Mouse (Mus musculus) neural tube, embryonic 11.5 days (tissue): Measurements from ENCODE around the gene Def6. TPM values are rescaled to one million over a fixed set of nuclear protein-coding genes. Genes with fewer than 3 reads are reported as not detected.

Experiments used
- ATAC-seq: fragments of 200-750 bp; cut with Nextera tagmentation; 2 replicates; pipeline ENCODE4 v1.8.0; 2017; ENCODE audit warnings: moderate number of reproducible peaks, mild to moderate bottlenecking, moderate TSS enrichment, moderate library complexity; ENCODE audit not compliant: insufficient read depth, low FRiP score, low TSS enrichment
- DNase-seq: peaks from one replicate; pipeline ENCODE4 v3.0.0-alpha.2; 2015; ENCODE audit warnings: low spot score
- H3K27ac ChIP-seq: fragments of 300-500 bp; sonication (generic); 2 replicates; pipeline ENCODE4 v1.5.1; 2014; ENCODE audit warnings: low read depth, mild to moderate bottlenecking, low read length
- H3K27me3 ChIP-seq: fragments of 300-500 bp; sonication (generic); 2 replicates; pipeline ENCODE4 v1.6.1; 2014; ENCODE audit warnings: mild to moderate bottlenecking, low read length, mixed read lengths; ENCODE audit not compliant: control insufficient read depth, insufficient read depth
- H3K36me3 ChIP-seq: fragments of 300-500 bp; sonication (generic); 2 replicates; pipeline ENCODE4 v1.6.1; 2014; ENCODE audit warnings: mild to moderate bottlenecking, low read length, moderate library complexity, mixed read lengths; ENCODE audit not compliant: control insufficient read depth, insufficient read depth
- H3K4me1 ChIP-seq: fragments of 300-500 bp; sonication (generic); 2 replicates; pipeline ENCODE4 v1.6.1; 2014; ENCODE audit warnings: low read length, mixed read lengths; ENCODE audit not compliant: control insufficient read depth, insufficient read depth
- H3K4me2 ChIP-seq: fragments of 300-500 bp; sonication (generic); 2 replicates; pipeline ENCODE4 v1.6.1; 2014; ENCODE audit warnings: low read depth, mild to moderate bottlenecking, moderate library complexity
- H3K4me3 ChIP-seq: fragments of 300-500 bp; sonication (generic); 2 replicates; pipeline ENCODE4 v1.5.1; 2014; ENCODE audit warnings: low read depth, low read length
- H3K9ac ChIP-seq: fragments of 300-500 bp; sonication (generic); 2 replicates; pipeline ENCODE4 v1.6.1; 2014; ENCODE audit warnings: mild to moderate bottlenecking, low read length
- H3K9me3 ChIP-seq: fragments of 300-500 bp; sonication (generic); 2 replicates; pipeline ENCODE4 v1.6.1; 2016; ENCODE audit warnings: low read length; ENCODE audit not compliant: control insufficient read depth
- WGBS: fragments of 180-500 bp; shearing (Covaris S2); extraction: QIAGEN DNeasy Blood & Tissue Kit; methylation state at CpG from one replicate; pipeline ENCODE4 v1.1.7; 2014; 5-methylcytosine and 5-hydroxymethylcytosine counted together
- polyA plus RNA-seq: library from polyadenylated mRNA; unstranded; fragments of >200 nt; fragmentation: Nextera tagmentation; extraction: Ambion mirVana; gene quantifications from 2 replicates; pipeline ENCODE4 v1.2.1, GENCODE M21; 2014

The Def6 gene
- polyA plus RNA-seq, 1 experiment from 2014 or later: 2.7 TPM

DNA sequence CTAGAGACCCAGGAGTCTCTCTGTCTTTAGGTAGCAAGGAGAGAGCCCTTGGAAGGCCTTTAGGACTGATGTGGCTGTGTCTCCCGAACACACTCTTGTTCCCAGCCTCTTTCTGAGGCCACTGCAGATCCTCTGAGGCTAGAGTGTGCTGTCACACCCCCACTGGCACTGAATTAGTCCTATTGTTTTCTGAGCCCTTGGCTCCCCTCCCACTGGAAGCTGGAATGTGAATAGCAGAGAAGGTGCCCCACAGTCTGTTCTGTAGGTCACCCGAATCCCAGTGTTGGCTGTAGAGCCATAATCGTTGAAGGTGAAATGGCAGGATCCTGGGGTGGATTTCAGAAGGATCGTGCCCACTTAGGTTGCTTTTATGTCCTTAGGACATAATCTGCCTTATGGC, 27.2 kb upstream of the Def6 start:
- peaks cover 17% of the 10 kb centered on the region for H3K4me1 ChIP-seq
- no peak overlapping the region for H3K4me3 ChIP-seq
- no peaks in the 10 kb centered on the region for H3K27me3 ChIP-seq
- no peak overlapping the region for H3K27ac ChIP-seq
- no peak overlapping the region for H3K4me2 ChIP-seq
- no peak overlapping the region; the same call in 1 of the 2 replicates for H3K9ac ChIP-seq
- WGBS: 50% methylated on average over 4 of the region's 4 CpGs
- H3K9me3 ChIP-seq: no peaks in the 10 kb centered on the region
- ATAC-seq (no peak), DNase-seq (no peak)
- H3K36me3 ChIP-seq: no peaks in the 10 kb centered on the region

DNA sequence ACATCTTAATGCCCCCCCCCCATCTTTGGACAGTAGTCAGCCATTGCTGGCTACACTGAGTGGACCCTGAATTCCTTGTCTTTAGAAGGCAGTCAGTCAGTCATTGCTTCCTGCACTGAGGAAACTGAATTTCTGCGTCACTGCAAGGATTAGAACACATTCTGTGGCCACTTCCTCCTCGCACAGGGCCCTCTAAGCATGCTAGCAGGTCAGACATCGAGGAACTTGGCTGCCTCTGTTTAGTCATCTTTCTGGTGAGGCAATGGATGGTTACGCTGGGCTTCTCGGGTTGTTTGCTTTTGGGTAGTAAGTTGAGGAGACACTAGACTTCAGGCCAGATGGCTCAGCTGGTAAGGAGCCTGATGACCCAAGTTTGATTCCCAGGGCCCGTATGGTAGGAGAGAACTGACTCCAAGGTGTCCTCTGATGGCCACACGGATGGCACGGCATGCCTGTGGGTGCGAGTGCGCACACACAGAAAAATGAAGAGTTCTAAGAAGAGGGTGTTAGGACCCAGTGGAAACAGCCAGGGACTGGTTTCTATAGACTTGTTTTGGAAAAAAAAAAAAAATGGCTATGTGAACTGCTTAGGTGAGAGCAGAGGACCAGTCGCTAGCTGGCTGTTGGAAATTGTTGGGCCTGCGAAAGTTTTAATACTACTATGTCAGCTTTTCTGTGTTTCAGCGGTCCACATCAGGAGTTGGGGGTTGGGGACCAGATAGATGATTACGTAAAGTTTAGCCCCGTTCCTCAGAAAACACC, 26.6 kb upstream of the Def6 start:
- Histone ChIP-seq H3K9me3 (no peaks in the 10 kb centered on the region), H3K27ac (no peak overlapping the region), H3K4me1 (peaks cover 17% of the 10 kb centered on the region), H3K9ac (no peak overlapping the region), H3K36me3 (no peaks in the 10 kb centered on the region), H3K4me3 (no peak overlapping the region), H3K4me2 (no peak overlapping the region), H3K27me3 (no peaks in the 10 kb centered on the region)
- DNase-seq (no peak), ATAC-seq (no peak)
- WGBS: 85% methylated on average over 15 of the region's 15 CpGs

DNA sequence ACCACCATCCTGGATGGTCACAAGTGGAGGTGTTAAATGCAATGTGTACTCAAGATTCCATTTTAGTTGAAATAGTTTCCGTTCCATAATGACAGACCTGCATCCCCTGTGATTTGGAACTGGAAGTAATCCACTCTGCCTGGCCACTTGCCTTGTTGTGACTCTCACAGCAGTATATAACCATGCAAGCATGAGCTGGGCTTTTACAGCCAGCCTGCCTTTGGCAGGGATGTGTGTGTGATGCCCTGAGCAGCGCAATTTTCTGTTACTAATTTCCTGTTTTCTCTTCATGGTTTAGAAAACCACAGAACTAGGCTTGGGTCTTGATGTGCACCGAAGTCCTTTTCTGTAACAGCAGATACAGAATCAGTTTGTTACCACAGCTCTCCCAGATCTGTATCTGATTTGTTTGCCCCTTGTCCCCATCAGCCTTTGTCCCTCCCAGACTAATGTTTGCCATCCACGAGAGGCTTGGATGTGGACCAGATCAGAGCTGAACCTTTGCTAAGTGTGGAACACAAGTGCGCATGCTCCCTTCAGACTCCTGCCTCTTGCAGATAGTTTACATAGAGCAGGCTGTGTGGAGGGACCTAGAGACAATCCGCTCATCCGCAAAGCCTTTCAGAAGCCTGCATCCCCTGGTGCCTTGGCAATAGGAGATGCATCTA, 22.5 kb upstream of the Def6 start:
- ATAC-seq: no peak
- no peaks in the 10 kb centered on the region for H3K27me3 ChIP-seq
- H3K9ac ChIP-seq: no peak overlapping the region
- no peak overlapping the region for H3K4me3 ChIP-seq
- 92% methylated on average over 7 of the region's 7 CpGs for WGBS
- no peaks in the 10 kb centered on the region for H3K4me1 ChIP-seq
- no peak overlapping the region for H3K27ac ChIP-seq
- no peak for DNase-seq
- no peaks in the 10 kb centered on the region for H3K9me3 ChIP-seq
- peaks cover 4% of the 10 kb centered on the region; the same call in 1 of the 2 replicates for H3K36me3 ChIP-seq
- no peak overlapping the region for H3K4me2 ChIP-seq

DNA sequence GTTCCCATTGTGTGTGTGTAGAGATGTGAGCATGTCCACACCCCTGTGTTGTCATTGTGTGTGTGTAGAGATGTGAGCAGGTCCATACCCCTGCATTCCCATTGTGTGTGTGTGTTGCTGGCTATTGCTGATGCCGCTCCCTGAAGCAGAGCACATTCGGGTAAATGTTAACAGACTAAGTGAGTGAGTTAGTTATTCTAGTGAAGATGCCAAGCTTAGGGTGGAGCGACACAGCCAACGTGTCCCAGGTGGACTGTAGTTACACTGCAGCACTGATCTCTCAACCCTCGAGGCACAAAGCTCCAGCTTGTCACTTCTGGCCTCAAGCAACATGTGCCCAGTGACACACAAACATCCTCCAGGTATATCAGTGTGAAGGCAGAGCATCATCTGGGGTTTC, 19.3 kb upstream of the Def6 start:
- no peak overlapping the region for H3K4me3 ChIP-seq
- ATAC-seq: no peak
- H3K9ac ChIP-seq: no peak overlapping the region
- no peaks in the 10 kb centered on the region for H3K27me3 ChIP-seq
- peaks cover 6% of the 10 kb centered on the region for H3K36me3 ChIP-seq
- no peak overlapping the region for H3K4me2 ChIP-seq
- H3K27ac ChIP-seq: no peak overlapping the region
- no peaks in the 10 kb centered on the region for H3K9me3 ChIP-seq
- no peaks in the 10 kb centered on the region for H3K4me1 ChIP-seq
- DNase-seq: no peak
- 90% methylated on average over 5 of the region's 5 CpGs for WGBS

DNA sequence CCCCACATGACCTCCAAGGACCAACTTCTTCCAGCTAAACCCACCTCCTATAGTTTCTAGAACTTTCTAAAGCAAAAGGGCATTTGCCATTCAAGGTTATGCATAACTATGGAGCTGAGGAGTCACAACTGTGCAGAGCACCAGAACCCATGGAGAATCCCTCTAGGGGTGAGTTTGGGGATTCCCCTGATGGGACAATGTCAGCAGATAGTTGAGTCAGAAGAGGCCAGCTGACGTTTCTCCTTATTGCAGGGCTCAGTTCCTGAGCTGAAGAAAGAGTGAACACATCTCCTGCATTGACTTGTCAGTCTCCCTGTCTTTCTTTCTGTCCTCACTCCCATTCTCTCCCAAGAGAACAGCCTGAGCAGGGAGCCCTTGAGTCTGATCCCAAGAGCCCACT, 14.8 kb upstream of the Def6 start:
- Histone ChIP-seq H3K4me1 (no peaks in the 10 kb centered on the region), H3K4me2 (no peak overlapping the region), H3K9me3 (no peaks in the 10 kb centered on the region), H3K4me3 (no peak overlapping the region), H3K36me3 (peaks cover 8% of the 10 kb centered on the region), H3K27me3 (no peaks in the 10 kb centered on the region), H3K27ac (no peak overlapping the region), H3K9ac (no peak overlapping the region)
- ATAC-seq (no peak), DNase-seq (no peak)
- 61% methylated on average over 1 of the region's 1 CpGs for WGBS

DNA sequence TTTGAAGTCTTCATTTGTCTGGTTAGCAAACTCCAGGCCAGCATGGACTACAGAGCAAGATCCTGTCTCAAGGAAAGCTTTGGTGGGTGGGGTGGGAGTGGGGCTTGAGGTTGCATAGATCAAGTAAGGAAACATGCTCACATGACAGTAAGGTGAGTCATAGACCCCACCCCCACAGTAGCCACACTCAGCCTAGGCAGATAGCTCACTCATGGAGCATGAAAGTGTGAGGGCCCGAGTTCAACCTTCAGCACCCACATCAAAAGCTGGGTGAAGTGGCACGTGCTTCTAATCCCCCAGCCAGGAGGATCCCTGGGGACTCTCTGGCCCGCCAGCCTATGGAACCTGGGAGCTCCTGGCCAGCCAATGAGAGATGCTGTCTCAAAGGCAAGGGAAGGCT, 14.0 kb upstream of the Def6 start:
- no peaks in the 10 kb centered on the region for H3K27me3 ChIP-seq
- DNase-seq (no peak), ATAC-seq (no peak)
- H3K4me1 ChIP-seq: no peaks in the 10 kb centered on the region
- no peak overlapping the region for H3K4me3 ChIP-seq
- H3K27ac ChIP-seq: no peak overlapping the region
- H3K9me3 ChIP-seq: no peaks in the 10 kb centered on the region
- no peak overlapping the region for H3K9ac ChIP-seq
- H3K4me2 ChIP-seq: no peak overlapping the region
- peaks cover 8% of the 10 kb centered on the region for H3K36me3 ChIP-seq
- 87% methylated on average over 3 of the region's 3 CpGs for WGBS

DNA sequence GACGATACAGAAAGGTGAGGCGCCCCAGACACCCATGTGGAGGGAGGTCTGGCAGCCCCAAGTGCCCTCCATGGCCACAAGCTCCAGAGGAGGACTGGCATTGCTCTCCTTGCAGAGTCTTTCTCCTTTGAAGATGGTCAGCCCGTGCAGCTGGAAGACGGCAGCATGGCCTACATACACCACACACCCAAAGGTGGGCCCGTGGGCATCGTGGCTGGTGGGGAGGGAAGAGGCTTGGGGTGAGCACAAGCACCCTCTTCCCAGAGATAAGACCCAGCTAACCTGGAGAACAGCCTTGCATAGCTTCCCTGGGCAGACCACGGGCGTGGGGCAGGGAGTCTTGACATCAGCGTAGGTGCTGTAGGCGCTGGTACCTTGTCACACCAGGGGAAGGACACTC, 12.5 kb upstream of the Def6 start:
- ATAC-seq (no peak), DNase-seq (no peak)
- no peaks in the 10 kb centered on the region for H3K27me3 ChIP-seq
- no peak overlapping the region for H3K4me2 ChIP-seq
- no peak overlapping the region for H3K9ac ChIP-seq
- no peak overlapping the region for H3K4me3 ChIP-seq
- peaks cover 4% of the 10 kb centered on the region for H3K36me3 ChIP-seq
- H3K9me3 ChIP-seq: no peaks in the 10 kb centered on the region
- no peaks in the 10 kb centered on the region for H3K4me1 ChIP-seq
- WGBS: 97% methylated on average over 10 of the region's 10 CpGs
- H3K27ac ChIP-seq: no peak overlapping the region

DNA sequence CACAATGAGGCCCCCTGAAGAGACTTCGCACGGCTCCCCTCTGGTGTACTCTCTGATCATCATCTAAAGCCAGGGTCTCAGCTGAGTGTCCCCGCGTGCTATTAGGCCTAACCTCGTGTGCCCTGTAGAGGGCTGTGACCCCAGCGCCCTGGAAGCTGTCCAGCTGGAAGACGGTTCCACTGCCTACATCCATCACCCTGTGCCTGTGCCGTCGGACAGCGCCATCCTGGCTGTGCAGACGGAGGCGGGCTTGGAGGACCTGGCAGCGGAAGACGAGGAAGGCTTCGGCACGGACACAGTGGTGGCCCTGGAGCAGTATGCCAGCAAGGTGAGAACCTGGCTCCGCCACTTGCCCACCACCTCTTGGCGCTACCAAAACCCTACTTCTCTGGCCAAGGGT, 9.9 kb upstream of the Def6 start:
- Histone ChIP-seq H3K4me1 (no peaks in the 10 kb centered on the region), H3K27ac (no peak overlapping the region), H3K9ac (no peak overlapping the region), H3K4me2 (no peak overlapping the region), H3K27me3 (no peaks in the 10 kb centered on the region), H3K36me3 (peaks cover 9% of the 10 kb centered on the region), H3K9me3 (no peaks in the 10 kb centered on the region), H3K4me3 (no peak overlapping the region)
- 77% methylated on average over 18 of the region's 18 CpGs for WGBS
- no peak for DNase-seq
- ATAC-seq: no peak

DNA sequence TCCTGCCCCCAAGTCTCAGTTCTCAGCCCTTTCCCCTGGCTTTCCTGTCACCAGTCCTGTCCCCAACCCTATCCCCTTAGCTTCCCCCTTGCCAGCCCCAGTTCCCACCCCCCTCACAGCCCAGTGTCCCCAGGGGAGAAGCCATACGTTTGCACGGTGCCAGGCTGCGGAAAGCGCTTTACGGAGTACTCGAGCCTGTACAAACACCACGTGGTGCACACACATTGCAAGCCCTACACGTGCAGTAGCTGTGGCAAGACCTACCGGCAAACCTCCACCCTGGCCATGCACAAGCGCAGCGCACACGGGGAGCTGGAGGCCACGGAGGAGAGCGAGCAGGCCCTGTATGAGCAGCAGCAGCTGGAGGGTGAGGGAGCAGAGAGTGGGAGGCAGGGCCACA, 5.6 kb upstream of the Def6 start:
- Histone ChIP-seq H3K4me3 (no peak overlapping the region), H3K27me3 (no peaks in the 10 kb centered on the region), H3K4me1 (no peaks in the 10 kb centered on the region), H3K9me3 (no peaks in the 10 kb centered on the region), H3K36me3 (peaks cover 10% of the 10 kb centered on the region; the same call in 1 of the 2 replicates), H3K9ac (no peak overlapping the region), H3K27ac (no peak overlapping the region), H3K4me2 (no peak overlapping the region)
- 76% methylated on average over 14 of the region's 14 CpGs for WGBS
- ATAC-seq (no peak), DNase-seq (no peak)
